Mouse (Mus musculus) MEL (cell line): ENCODE data around the gene Dhrs7. TPM values are rescaled to one million over a fixed set of nuclear protein-coding genes. Genes with fewer than 3 reads are reported as not detected.
A peak's percentile ranks its signal among the peaks of the same experiment; 100 is the strongest.

Source experiments
- DNase-seq: peaks from one replicate; pipeline ENCODE4 v3.0.0; 2011; ENCODE audit warnings: low read depth, low spot score
- H3K27ac ChIP-seq: 2 replicates; pipeline ENCODE4 v1.5.1; 2012; ENCODE audit warnings: low read depth, mild to moderate bottlenecking, control low read depth, low read length, moderate library complexity; ENCODE audit not compliant: control insufficient read depth
- H3K27me3 ChIP-seq, 2 experiments: fragments of 150-350 bp in 1 of 2; sonication (generic) in 1 of 2; 2 replicates each; pipeline ENCODE4 v1.6.1; 2012; ENCODE audit warnings: low read length in 2 of 2, mild to moderate bottlenecking in 2 of 2, improper control_type of control experiment in 1 of 2, moderate library complexity in 1 of 2; ENCODE audit not compliant: insufficient read depth in 2 of 2, control insufficient read depth in 1 of 2
- H3K36me3 ChIP-seq, 2 experiments: 2 replicates each; pipeline ENCODE4 v1.6.1; 2012 to 2014; ENCODE audit warnings: low read length in 2 of 2, improper control_type of control experiment in 1 of 2, inconsistent platforms in 1 of 2, mild to moderate bottlenecking in 1 of 2; ENCODE audit not compliant: insufficient read depth in 2 of 2, control insufficient read depth in 1 of 2
- H3K4me1 ChIP-seq, 2 experiments: fragments of 150-350 bp in 1 of 2; sonication (generic) in 1 of 2; 2 replicates each; pipeline ENCODE4 v1.6.1; 2012; ENCODE audit warnings: low read length in 2 of 2, improper control_type of control experiment in 1 of 2, mild to moderate bottlenecking in 1 of 2; ENCODE audit not compliant: insufficient read depth in 2 of 2, control insufficient read depth in 1 of 2
- H3K4me3 ChIP-seq, 2 experiments: fragments of 150-350 bp in 1 of 2; sonication (generic) in 1 of 2; 2 replicates each; pipeline ENCODE4 v1.5.1; 2012; ENCODE audit warnings: low read depth in 2 of 2, low read length in 2 of 2, mild to moderate bottlenecking in 2 of 2, moderate library complexity in 2 of 2, control low read depth in 1 of 2, improper control_type of control experiment in 1 of 2; ENCODE audit not compliant: control insufficient read depth in 1 of 2, insufficient read depth in 1 of 2
- H3K79me2 ChIP-seq: 2 replicates; pipeline ENCODE4 v1.6.1; 2012; ENCODE audit warnings: mild to moderate bottlenecking, low read length, moderate library complexity; ENCODE audit not compliant: control insufficient read depth, poor library complexity, insufficient read depth
- H3K9ac ChIP-seq: 2 replicates; pipeline ENCODE4 v1.6.1; 2012; ENCODE audit warnings: low read depth, mild to moderate bottlenecking, control low read depth, low read length, moderate library complexity; ENCODE audit not compliant: control insufficient read depth, poor library complexity, severe bottlenecking
- H3K9me3 ChIP-seq: fragments of 150-350 bp; sonication (generic); replicated peaks from 2 replicates; pipeline ENCODE4 v1.6.1; 2012; ENCODE audit warnings: mild to moderate bottlenecking, low read length, improper control_type of control experiment, moderate library complexity; ENCODE audit not compliant: insufficient read depth
- CTCF ChIP-seq, 3 experiments: IDR thresholded peaks in 2 of 3; conservative IDR thresholded peaks in 1 of 3; 2 replicates each; pipeline ENCODE4 v1.5.1; 2011 to 2012; ENCODE audit warnings: low read length in 3 of 3, low read depth in 2 of 3, mild to moderate bottlenecking in 2 of 3, improper control_type of control experiment in 1 of 3, inconsistent platforms in 1 of 3, mixed read lengths in 1 of 3, moderate library complexity in 1 of 3; ENCODE audit not compliant: control insufficient read depth in 1 of 3, insufficient read depth in 1 of 3, poor library complexity in 1 of 3, severe bottlenecking in 1 of 3
- GATA1 ChIP-seq: IDR thresholded peaks from 2 replicates; pipeline ENCODE4 v1.6.1; 2011; ENCODE audit warnings: low read depth, low read length, improper control_type of control experiment
- MYC ChIP-seq: IDR thresholded peaks from 2 replicates; pipeline ENCODE4 v1.6.1; 2011; ENCODE audit warnings: low read depth, mild to moderate bottlenecking, low read length, improper control_type of control experiment, moderate library complexity
- POLR2A ChIP-seq, 2 experiments: IDR thresholded peaks; 2 replicates each; pipeline ENCODE4 v1.6.1; 2011 to 2012; ENCODE audit warnings: low read length in 2 of 2, mild to moderate bottlenecking in 2 of 2, control low read depth in 1 of 2, improper control_type of control experiment in 1 of 2, low read depth in 1 of 2, moderate library complexity in 1 of 2; ENCODE audit not compliant: control insufficient read depth in 1 of 2, insufficient read depth in 1 of 2, poor library complexity in 1 of 2
- RAD21 ChIP-seq: IDR thresholded peaks from 2 replicates; pipeline ENCODE4 v1.6.1; 2011; ENCODE audit warnings: mild to moderate bottlenecking, low read depth, low read length, improper control_type of control experiment
- RCOR1 ChIP-seq: IDR thresholded peaks from 2 replicates; pipeline ENCODE4 v1.6.1; 2012; ENCODE audit warnings: low read depth, mild to moderate bottlenecking, inconsistent platforms, low read length, improper control_type of control experiment
- SIN3A ChIP-seq: IDR thresholded peaks from 2 replicates; pipeline ENCODE4 v1.6.1; 2012; ENCODE audit warnings: low read length, improper control_type of control experiment, inconsistent platforms
- SMC3 ChIP-seq: IDR thresholded peaks from 2 replicates; pipeline ENCODE4 v1.6.1; 2011; ENCODE audit warnings: low read depth, low read length, improper control_type of control experiment
- TAL1 ChIP-seq: IDR thresholded peaks from 2 replicates; pipeline ENCODE4 v1.6.1; 2012; ENCODE audit warnings: mild to moderate bottlenecking, inconsistent platforms, low read length, moderate library complexity, mixed read lengths
- ZC3H11A ChIP-seq: IDR thresholded peaks from 2 replicates; pipeline ENCODE4 v1.6.1; 2012; ENCODE audit warnings: low read depth, mild to moderate bottlenecking, inconsistent platforms, low read length, improper control_type of control experiment
- ZNF384 ChIP-seq: IDR thresholded peaks from 2 replicates; pipeline ENCODE4 v1.6.1; 2012; ENCODE audit warnings: low read depth, mild to moderate bottlenecking, inconsistent platforms, low read length, improper control_type of control experiment
- polyA plus RNA-seq, 2 experiments: library from polyadenylated mRNA; stranded (reverse) in 1 of 2; unstranded in 1 of 2; fragments of >175 nt in 1 of 2; fragments of >200 nt in 1 of 2; gene quantifications; 2 replicates each; pipeline versions ENCODE4 v1.2.1 to v1.2.4; 2012; ENCODE audit warnings: low replicate concordance in 2 of 2, low read depth in 1 of 2; ENCODE audit not compliant: insufficient read length in 2 of 2, insufficient read depth in 1 of 2, missing spikeins in 1 of 2
- total RNA-seq: library from RNA; depleted of rRNA; stranded (reverse); fragments of 300-350 nt; gene quantifications from 2 replicates; pipeline ENCODE4 v1.2.3, GENCODE M21; 2012

Gene Dhrs7
- total and polyA plus RNA-seq, 3 experiments, result 11.6 to 14.9 TPM; not detected in 1

DNA sequence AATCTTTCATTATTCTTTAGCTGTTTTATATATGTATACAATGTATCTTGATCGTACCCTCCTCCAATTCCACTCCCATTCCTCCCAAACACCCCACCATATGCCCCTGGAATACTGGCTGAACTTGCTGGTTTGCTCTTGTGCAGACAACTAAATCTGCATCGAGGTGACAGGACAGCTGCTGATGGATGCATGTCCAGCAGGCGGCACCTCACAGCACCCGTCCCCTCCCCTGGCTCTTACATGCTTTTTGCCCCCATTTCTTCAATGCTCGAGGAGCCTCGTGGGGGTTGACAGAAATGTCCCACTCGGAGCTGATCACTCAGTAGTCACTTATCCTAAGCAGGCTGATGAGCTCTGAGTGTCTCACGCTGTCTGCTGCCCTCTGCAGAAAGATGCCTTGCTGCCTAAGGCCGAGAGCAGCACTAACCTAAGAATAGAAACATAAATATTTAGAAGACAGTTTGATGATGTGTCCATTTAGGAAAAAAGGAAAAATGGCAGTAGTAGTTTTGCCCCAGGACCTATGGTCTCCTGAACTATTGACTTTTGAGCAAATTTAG, 30.3 kb upstream of the Dhrs7 start:
- DNase-seq, result peak; percentile 35
- Histone ChIP-seq H3K27me3 (peaks cover 5 to 11% of the 10 kb centered on the region in 2 experiments), H3K27ac (no peak overlapping the region), H3K4me3 (no peak overlapping the region), H3K9ac (no peak overlapping the region), H3K4me1 (no peaks in the 10 kb centered on the region; a peak in 1 of 4 replicates), H3K9me3 (no peaks in the 10 kb centered on the region), H3K79me2 (no peaks in the 10 kb centered on the region), H3K36me3 (no peaks in the 10 kb centered on the region)
- TF ChIP-seq POLR2A (IDR thresholded peaks at IDR 0.05; ENCODE audit: control insufficient read depth in 1 of 2, insufficient read depth in 1 of 2, low read depth in 1 of 2, low read length in 2 of 2, poor library complexity in 1 of 2) (no peak), CTCF (IDR thresholded peaks at IDR 0.05 in 2 of 3, conservative IDR thresholded peaks at IDR 0.05 in 1 of 3; ENCODE audit: control insufficient read depth in 1 of 3, insufficient read depth in 1 of 3, low read depth in 2 of 3, low read length in 3 of 3, poor library complexity in 1 of 3, severe bottlenecking in 1 of 3) (peak in 2 of 3 experiments; percentile 27 to 29; a peak in 3 of 6 replicates), SMC3 (peak; percentile 48)

DNA sequence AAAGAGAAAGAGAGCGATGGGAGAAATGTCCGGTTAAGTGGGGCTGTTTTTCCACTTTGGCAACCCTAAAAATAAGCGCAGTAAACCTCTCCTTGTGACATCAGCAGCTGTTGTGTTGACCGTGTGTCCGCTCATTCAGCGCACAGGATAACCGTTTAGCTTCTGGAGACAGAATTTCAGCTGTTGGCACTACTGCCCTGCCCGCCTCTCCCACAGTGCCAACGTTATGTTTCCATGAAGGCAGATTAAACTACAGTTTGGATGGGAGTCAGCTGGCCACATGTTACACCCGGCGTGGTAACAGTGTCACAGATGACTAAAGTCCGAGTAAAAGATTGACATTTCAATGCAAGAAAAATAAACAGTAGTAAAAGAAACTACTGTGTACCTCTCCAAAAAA, 29.7 kb upstream of the Dhrs7 start:
- peaks cover 5 to 11% of the 10 kb centered on the region in 2 experiments for H3K27me3 ChIP-seq
- H3K4me1 ChIP-seq, result no peaks in the 10 kb centered on the region; a peak in 1 of 4 replicates
- no peak overlapping the region for H3K9ac ChIP-seq
- no peaks in the 10 kb centered on the region for H3K36me3 ChIP-seq
- no peak for TF ChIP-seq RAD21
- TF ChIP-seq RCOR1, result no peak
- TF ChIP-seq MYC, result no peak
- peak; percentile 17 for DNase-seq
- H3K4me3 ChIP-seq, result peak overlapping the region; percentile 38 to 43
- H3K79me2 ChIP-seq, result no peaks in the 10 kb centered on the region
- H3K27ac ChIP-seq, result no peak overlapping the region
- H3K9me3 ChIP-seq, result no peaks in the 10 kb centered on the region

DNA sequence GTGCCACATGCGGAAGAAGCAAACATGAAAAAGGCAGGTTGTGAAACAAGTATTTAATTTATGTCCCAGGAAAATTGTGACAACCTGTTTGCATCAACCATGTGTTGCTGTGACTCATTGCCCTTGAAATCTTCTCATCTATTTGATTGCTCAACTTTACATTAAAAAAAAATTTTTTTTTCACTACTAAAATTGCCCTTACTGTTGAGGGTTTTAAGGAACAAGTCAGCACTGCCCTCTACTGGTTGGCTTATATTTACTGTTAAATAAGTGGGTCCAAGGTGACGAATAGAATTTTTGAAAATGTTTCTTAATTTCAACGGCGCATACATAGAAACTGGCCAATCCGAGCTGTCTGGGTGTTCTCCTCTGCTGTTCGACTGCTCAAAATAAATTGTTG, 29.2 kb upstream of the Dhrs7 start:
- H3K36me3 ChIP-seq, result no peaks in the 10 kb centered on the region
- TF ChIP-seq SMC3, result peak; percentile 82
- peak; percentile 5 to 85 (median 50); a peak in 4 of 6 replicates for TF ChIP-seq CTCF (IDR thresholded peaks at IDR 0.05 in 2 of 3, conservative IDR thresholded peaks at IDR 0.05 in 1 of 3; ENCODE audit: control insufficient read depth in 1 of 3, insufficient read depth in 1 of 3, low read depth in 2 of 3, low read length in 3 of 3, poor library complexity in 1 of 3, severe bottlenecking in 1 of 3)
- no peak for TF ChIP-seq TAL1
- TF ChIP-seq RCOR1, result no peak
- TF ChIP-seq RAD21, result peak; percentile 91
- TF ChIP-seq ZNF384, result peak; percentile 91
- no peak for TF ChIP-seq GATA1
- TF ChIP-seq SIN3A, result no peak
- peak; percentile 85 for TF ChIP-seq ZC3H11A
- TF ChIP-seq, all 39 proteins: peak for 5
- Histone ChIP-seq H3K27ac (no peak overlapping the region), H3K4me3 (peak overlapping the region; percentile 38 to 43), H3K4me1 (no peaks in the 10 kb centered on the region; a peak in 1 of 4 replicates), H3K9me3 (no peaks in the 10 kb centered on the region), H3K9ac (no peak overlapping the region), H3K79me2 (no peaks in the 10 kb centered on the region), H3K27me3 (peaks cover 5 to 11% of the 10 kb centered on the region in 2 experiments)
- peak; percentile 83 for DNase-seq
